46 mouse cellular contexts compared by ENCODE assay signal in the genomic region with DNA sequence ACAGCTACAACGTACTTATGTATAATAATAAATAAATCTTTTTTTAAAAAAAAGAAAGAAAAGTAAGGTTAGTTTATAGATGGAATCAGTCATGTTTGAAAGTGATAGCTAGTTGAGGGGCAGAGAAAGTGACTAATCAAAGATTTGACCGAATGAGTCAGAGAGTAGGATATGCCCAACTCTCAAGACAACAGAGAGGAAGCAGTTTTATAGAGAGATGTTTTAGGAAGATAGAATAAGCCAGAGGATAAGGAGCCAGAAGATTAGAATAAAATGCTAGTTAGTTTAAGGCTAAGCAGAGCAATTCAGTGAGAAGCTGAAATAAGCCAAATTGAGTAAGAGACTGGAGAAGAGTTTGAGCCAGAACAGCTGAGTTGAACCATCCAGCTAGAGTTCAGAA. TPM values are rescaled to one million over a fixed set of nuclear protein-coding genes. Genes with fewer than 3 reads are reported as not detected.
"Had no signal": no experiment of that assay in that cellular context is flagged by ENCODE, and none has a peak within 500 bp of the region (broad histone marks: within the 10 kb centered on the region; RNA-seq: fewer than 3 reads in every experiment).

No protein-coding gene starts in this region.

- H3K4me2 ChIP-seq: limb, embryonic 12.5 days; limb, embryonic 13.5 days; limb, embryonic 15.5 days; liver, embryonic 11.5 days; liver, embryonic 13.5 days; liver, embryonic 15.5 days; lung, embryonic 14.5 days; lung, embryonic 15.5 days; midbrain, embryonic 11.5 days; midbrain, embryonic 12.5 days; midbrain, embryonic 13.5 days; midbrain, embryonic 15.5 days; neural tube, embryonic 12.5 days had no signal

- ATAC-seq: liver, postnatal 0 days; lung, postnatal 0 days; midbrain, embryonic 13.5 days; midbrain, embryonic 15.5 days; midbrain, embryonic 16.5 days had no signal

- H3K4me1 ChIP-seq: limb, embryonic 13.5 days; limb, embryonic 15.5 days; midbrain, embryonic 15.5 days had no signal

- H3K4me3 ChIP-seq: limb, embryonic 10.5 days; limb, embryonic 12.5 days; limb, embryonic 13.5 days; limb, embryonic 15.5 days; liver, embryonic 13.5 days; liver, embryonic 15.5 days; lung, embryonic 15.5 days; megakaryocyte, embryonic 14.5 days; midbrain, embryonic 10.5 days; midbrain, embryonic 12.5 days; midbrain, embryonic 13.5 days; midbrain, embryonic 15.5 days; myocyte; neural tube, embryonic 12.5 days had no signal

- DNase-seq: left cerebral cortex, postnatal 4 days; liver; liver, embryonic 13.5 days; liver, postnatal 0 days; lung, adult 18-20 months; lung, adult 2 months; lung, embryonic 14.5 days; lung, postnatal 10 days; lung, postnatal 14 days; lung, postnatal 36 days; lung, postnatal 4 days; midbrain, embryonic 14.5 days had no signal

- H3K27me3 ChIP-seq: limb, embryonic 12.5 days; limb, embryonic 13.5 days; limb, embryonic 15.5 days; liver, embryonic 13.5 days; liver, embryonic 15.5 days; lung, embryonic 15.5 days; megakaryocyte, embryonic 14.5 days; midbrain, embryonic 12.5 days; midbrain, embryonic 13.5 days; midbrain, embryonic 15.5 days; neural tube, embryonic 12.5 days had no signal

- H3K9me3 ChIP-seq: limb, embryonic 10.5 days; limb, embryonic 12.5 days; limb, embryonic 13.5 days; limb, embryonic 15.5 days; liver, embryonic 13.5 days; liver, embryonic 15.5 days; lung, embryonic 15.5 days; megakaryocyte, embryonic 14.5 days; midbrain, embryonic 10.5 days; midbrain, embryonic 12.5 days; midbrain, embryonic 13.5 days; midbrain, embryonic 15.5 days; neural tube, embryonic 12.5 days had no signal

- H3K36me3 ChIP-seq: liver, embryonic 13.5 days; liver, embryonic 15.5 days had no signal

- H3K9ac ChIP-seq: limb, embryonic 12.5 days; limb, embryonic 13.5 days; limb, embryonic 15.5 days; liver, embryonic 13.5 days; liver, embryonic 14.5 days; liver, embryonic 15.5 days; liver, postnatal 0 days; lung, embryonic 14.5 days; lung, embryonic 15.5 days; midbrain, embryonic 12.5 days; midbrain, embryonic 13.5 days; midbrain, embryonic 15.5 days; neural tube, embryonic 12.5 days had no signal

- H3K27ac ChIP-seq: limb, embryonic 10.5 days; limb, embryonic 12.5 days; limb, embryonic 13.5 days; limb, embryonic 15.5 days; liver, embryonic 13.5 days; liver, embryonic 14.5 days; liver, embryonic 15.5 days; lung, embryonic 15.5 days; macrophage; midbrain, embryonic 10.5 days; midbrain, embryonic 12.5 days; midbrain, embryonic 13.5 days; midbrain, embryonic 15.5 days; neural tube, embryonic 12.5 days had no signal

RNA-seq across cellular contexts. Expression of a gene that starts 22.1 kb away (rescaled TPM):
- total RNA-seq: left cerebral cortex, adult 8-10 months; left cerebral cortex, postnatal 10 days; left cerebral cortex, postnatal 14 days; left cerebral cortex, postnatal 25 days; left cerebral cortex, postnatal 36 days; left cerebral cortex, postnatal 4 days; megakaryocyte progenitor cell, adult 5-6 weeks; megakaryocyte, adult 5-6 weeks; megakaryocyte-erythroid progenitor cell, adult 5-6 weeks; midbrain, postnatal 0 days; monocyte, adult 5-6 weeks had no signal
- polyA plus RNA-seq: limb, embryonic 10.5 days; limb, embryonic 11.5 days; limb, embryonic 12.5 days; limb, embryonic 13.5 days; limb, embryonic 14.5 days; limb, embryonic 15.5 days; liver, embryonic 11.5 days; liver, embryonic 13.5 days; liver, embryonic 14.5 days; liver, embryonic 15.5 days; liver, embryonic 16.5 days; liver, postnatal 0 days; lung, adult 2 months; lung, embryonic 14.5 days; lung, embryonic 15.5 days; lung, embryonic 16.5 days; lung, postnatal 0 days; macrophage; midbrain, embryonic 10.5 days; midbrain, embryonic 11.5 days; midbrain, embryonic 12.5 days; midbrain, embryonic 13.5 days; midbrain, embryonic 14.5 days; midbrain, embryonic 15.5 days; midbrain, embryonic 16.5 days; midbrain, postnatal 0 days; myocyte; neural tube, embryonic 11.5 days; neural tube, embryonic 12.5 days had no signal
